8 mouse cellular contexts compared by ENCODE assay signal in the genomic region with DNA sequence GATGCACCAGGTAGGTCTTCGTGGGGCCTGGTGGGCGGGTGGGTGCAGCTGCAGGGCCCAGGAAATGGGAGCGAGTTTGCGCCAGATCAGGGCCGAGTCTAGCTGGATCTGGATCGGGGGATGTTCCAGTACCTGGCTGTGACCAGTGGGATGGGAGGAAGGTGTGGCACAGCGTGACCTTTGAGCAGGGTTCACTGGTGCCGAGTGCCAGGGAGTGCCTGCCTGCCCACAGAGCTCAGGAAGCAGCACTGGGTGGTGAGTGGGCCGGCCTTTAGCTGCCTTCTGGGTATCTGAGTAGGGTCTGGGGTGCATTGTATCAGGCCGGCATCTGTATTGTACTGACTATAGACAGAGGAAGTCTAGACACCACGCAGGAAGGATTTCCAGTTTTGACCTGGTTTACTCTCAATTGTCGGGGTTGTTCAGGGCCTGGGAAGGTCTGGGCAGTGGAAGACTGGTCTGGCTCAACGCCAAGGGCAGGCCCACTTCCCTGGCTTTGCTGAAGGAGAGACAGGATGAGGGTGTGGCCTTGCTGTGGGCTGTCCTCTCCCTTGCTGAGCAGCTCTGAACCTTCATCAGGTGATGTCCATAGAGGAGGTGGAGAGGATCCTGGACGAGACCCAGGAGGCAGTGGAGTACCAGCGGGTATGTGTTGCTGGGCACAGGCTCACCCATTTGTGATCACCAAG. TPM values are rescaled to one million over a fixed set of nuclear protein-coding genes. Genes with fewer than 3 reads are reported as not detected.
DNase-seq lines count a peak whose midpoint lies in the region; ATAC-seq lines count a peak whose summit lies in the region.

No protein-coding gene starts in this region.

- peaks cover 22% of the 10 kb centered on the region for H3K36me3 ChIP-seq in heart, embryonic 11.5 days (ENCODE audit: control insufficient read depth, insufficient read depth, low read length)
- peaks cover 26% of the 10 kb centered on the region for H3K36me3 ChIP-seq in stomach, embryonic 14.5 days (ENCODE audit: control insufficient read depth, insufficient read depth, low read length)

- WGBS in heart, embryonic 11.5 days (ENCODE audit: insufficient replicate concordance): 79% methylated on average over 15 of the region's 15 CpGs
- WGBS in stomach, embryonic 14.5 days: 76% methylated on average over 15 of the region's 15 CpGs

- H3K27ac ChIP-seq in heart, embryonic 11.5 days (ENCODE audit: low read depth, low read length): peak overlapping the region; percentile 46; the same call in 1 of the 2 replicates
- no peak overlapping the region; the same call in 1 of the 2 replicates for H3K27ac ChIP-seq in stomach, embryonic 14.5 days (ENCODE audit: low read length)

- peaks cover 31% of the 10 kb centered on the region for H3K4me1 ChIP-seq in heart, embryonic 11.5 days (ENCODE audit: control insufficient read depth, insufficient read depth, low read length)
- peaks cover 28% of the 10 kb centered on the region for H3K4me1 ChIP-seq in stomach, embryonic 14.5 days (ENCODE audit: control insufficient read depth, insufficient read depth, low read length)

- no peak; the same call in 1 of the 2 replicates for ATAC-seq in heart, embryonic 11.5 days (replicated peaks; ENCODE audit: insufficient number of reproducible peaks, low FRiP score, low TSS enrichment)
- ATAC-seq in stomach, embryonic 14.5 days (ENCODE audit: insufficient number of reproducible peaks, insufficient read depth, low FRiP score, low read depth): 0 out of 2 replicates have a peak, but pooled peaks have one; percentile 3

- no peak overlapping the region for H3K4me3 ChIP-seq in heart, embryonic 11.5 days (ENCODE audit: low read depth, low read length)
- H3K4me3 ChIP-seq in stomach, embryonic 14.5 days (ENCODE audit: low read depth, low read length): no peak overlapping the region

- DNase-seq in testis, postnatal 10 days (ENCODE audit: low spot score): peak; percentile 65
- no peak for DNase-seq in testis, postnatal 14 days (ENCODE audit: low spot score)
- peak; percentile 91 to 93 for DNase-seq in kidney, postnatal 36 days
- DNase-seq in cerebellum, adult 9-11 months: no peak
- no peak for DNase-seq in left cerebral cortex, postnatal 36 days (ENCODE audit: low spot score in 2 of 2)
- DNase-seq in thymus, postnatal 14 days: no peak

- no peaks in the 10 kb centered on the region for H3K27me3 ChIP-seq in heart, embryonic 11.5 days (ENCODE audit: control insufficient read depth, insufficient read depth, low read length)
- H3K27me3 ChIP-seq in stomach, embryonic 14.5 days (ENCODE audit: control insufficient read depth, insufficient read depth, low read length): no peaks in the 10 kb centered on the region

- no peak overlapping the region for H3K9ac ChIP-seq in heart, embryonic 11.5 days (ENCODE audit: low read depth, low read length)
- H3K9ac ChIP-seq in stomach, embryonic 14.5 days (replicated peaks; ENCODE audit: low read depth, low read length): no peak overlapping the region

- 0 out of 2 replicates have a peak overlapping the region, but pooled peaks have one; percentile 16 for H3K4me2 ChIP-seq in heart, embryonic 11.5 days
- H3K4me2 ChIP-seq in stomach, embryonic 14.5 days (replicated peaks; ENCODE audit: low read depth, low read length): no peak overlapping the region

- no peaks in the 10 kb centered on the region for H3K9me3 ChIP-seq in heart, embryonic 11.5 days (replicated peaks; ENCODE audit: control insufficient read depth, low read length)
- no peaks in the 10 kb centered on the region for H3K9me3 ChIP-seq in stomach, embryonic 14.5 days (ENCODE audit: control insufficient read depth, low read depth, low read length)

- intact Hi-C loops in left cerebral cortex, postnatal 36 days (cut with DNase I): no loop called here

RNA-seq across cellular contexts. Expression of gene Chmp6, which starts 3.0 kb away (rescaled TPM):
- polyA plus RNA-seq in heart, embryonic 11.5 days (2014; fragmentation: Nextera tagmentation; extraction: Ambion mirVana): 63.7 and 66.4 TPM in 2 replicates
- polyA plus RNA-seq in stomach, embryonic 14.5 days (2014; fragmentation: Nextera tagmentation; extraction: Ambion mirVana): 85.9 and 89.5 TPM in 2 replicates
- total RNA-seq in left cerebral cortex, postnatal 36 days (2021): 10 to 100 TPM; 43.7 to 45.4 TPM

RNA-seq across cellular contexts. Expression of gene Baiap2, which starts 26.3 kb away (rescaled TPM):
- polyA plus RNA-seq in heart, embryonic 11.5 days (2014; fragmentation: Nextera tagmentation; extraction: Ambion mirVana): 12.8 and 15.4 TPM in 2 replicates
- polyA plus RNA-seq in stomach, embryonic 14.5 days (2014; fragmentation: Nextera tagmentation; extraction: Ambion mirVana): 27.6 and 28.0 TPM in 2 replicates
- 100 to 1,000 TPM; 228 to 303 TPM for total RNA-seq in left cerebral cortex, postnatal 36 days (2021)

Comparison
In these comparisons a context has a peak if more than half of its experiments do, and no peak if none do; other contexts are left out.
1. DNase-seq: peak in testis, postnatal 10 days (single experiment) and kidney, postnatal 36 days (2 of 2); none in testis, postnatal 14 days (single experiment), cerebellum, adult 9-11 months (single experiment), left cerebral cortex, postnatal 36 days (0 of 2) and thymus, postnatal 14 days (single experiment).